ENCODE assay signal across 11 mouse cellular contexts in genomic region chr1:153225786-153226725, GRCm38 (mm10). TPM values are rescaled to one million over a fixed set of nuclear protein-coding genes. Genes with fewer than 3 reads are reported as not detected.
DNase-seq lines count a peak whose midpoint lies in the region; ATAC-seq lines count a peak whose summit lies in the region.
"Had no signal": no experiment of that assay in that cellular context is flagged by ENCODE, and none has a peak within 500 bp of the region (broad histone marks: within the 10 kb centered on the region; RNA-seq: fewer than 3 reads in every experiment).

No protein-coding gene starts in this region.

- intact Hi-C loops in left cerebral cortex, postnatal 25 days (cut with DNase I), result loop anchor here (2.0 kb wide), 1 partner anchor 107 kb away; the partner anchor contains the start of gene Lamc1

- peak; percentile 14 for DNase-seq in kidney, adult 11 months
- DNase-seq in kidney, adult 8-10 months, result no peak
- DNase-seq in adipocyte (ENCODE audit: low spot score), result peak; percentile 49
- DNase-seq in fibroblast of lung, adult 2 months (ENCODE audit: low read depth), result peak; percentile 53
- DNase-seq in left cerebral cortex, postnatal 25 days (ENCODE audit: low spot score in 2 of 2), result peak; percentile 38 to 77
- DNase-seq in thymus, postnatal 0 days (ENCODE audit: low spot score), result no peak
- no peak for DNase-seq in embryo, embryonic 11 days
- DNase-seq: cerebellum, adult 8-10 months; kidney, postnatal 14 days had no signal

- ATAC-seq in granulocyte monocyte progenitor cell, adult 5-6 weeks (replicated peaks; ENCODE audit: poor library complexity, severe bottlenecking), result no peak

RNA-seq across cellular contexts. Expression of gene Lamc2, which starts 39.8 kb away (rescaled TPM):
- 1 to 10 TPM; 7.4 to 8.7 TPM for total RNA-seq in left cerebral cortex, postnatal 25 days (2021)
- 12.2 and 14.7 TPM in 2 replicates for polyA plus RNA-seq in thymus, postnatal 0 days (2015; fragmentation: Nextera tagmentation; extraction: Ambion mirVana)
- not detected in 2 replicates for total RNA-seq in granulocyte monocyte progenitor cell, adult 5-6 weeks (2014; fragmentation: Nextera tagmentation)
- total RNA-seq in granulocyte monocyte progenitor cell, adult 5-6 weeks (2017), result not detected in 2 replicates
- total RNA-seq: monocyte, adult 5-6 weeks had no signal

Comparison
In these comparisons a context has a peak if more than half of its experiments do, and no peak if none do; other contexts are left out.
1. DNase-seq: peak in kidney, adult 11 months (single experiment), adipocyte (single experiment), fibroblast of lung, adult 2 months (single experiment) and left cerebral cortex, postnatal 25 days (2 of 2); none in kidney, adult 8-10 months (0 of 2), thymus, postnatal 0 days (single experiment) and embryo, embryonic 11 days (single experiment).
2. RNA of gene Lamc2, which starts 39.8 kb away (total RNA-seq): 7.4 to 8.7 TPM in left cerebral cortex, postnatal 25 days; not detected in granulocyte monocyte progenitor cell, adult 5-6 weeks; every median in the first group is over 4 times any median in the second.